15 mouse cellular contexts compared by ENCODE assay signal in genomic region chr8:84792429-84792947, GRCm38 (mm10). TPM values are rescaled to one million over a fixed set of nuclear protein-coding genes. Genes with fewer than 3 reads are reported as not detected.
A peak's percentile ranks its signal among the peaks of the same experiment; 100 is the strongest.
DNase-seq lines count a peak whose midpoint lies in the region; ATAC-seq and TF ChIP-seq lines count a peak whose summit lies in the region.
"Had no signal": no experiment of that assay in that cellular context is flagged by ENCODE, and none has a peak within 500 bp of the region (broad histone marks: within the 10 kb centered on the region; RNA-seq: fewer than 3 reads in every experiment).

No protein-coding gene starts in this region.

- peaks cover 7% of the 10 kb centered on the region; the same call in 1 of the 2 replicates for H3K36me3 ChIP-seq in forebrain, embryonic 13.5 days (ENCODE audit: poor library complexity, severe bottlenecking)
- H3K36me3 ChIP-seq in forebrain, embryonic 10.5 days (replicated peaks): no peaks in the 10 kb centered on the region; the same call in 1 of the 2 replicates
- H3K36me3 ChIP-seq in hindbrain, embryonic 13.5 days: no peaks in the 10 kb centered on the region
- H3K36me3 ChIP-seq in hindbrain, embryonic 10.5 days: no peaks in the 10 kb centered on the region
- H3K36me3 ChIP-seq in liver, postnatal 0 days (replicated peaks; ENCODE audit: insufficient read depth, low read length): no peaks in the 10 kb centered on the region
- H3K36me3 ChIP-seq in liver, embryonic 11.5 days (ENCODE audit: control insufficient read depth, insufficient read depth, low read length): no peaks in the 10 kb centered on the region
- H3K36me3 ChIP-seq in forebrain, postnatal 0 days (ENCODE audit: insufficient read depth): no peaks in the 10 kb centered on the region
- no peaks in the 10 kb centered on the region for H3K36me3 ChIP-seq in midbrain, embryonic 11.5 days (ENCODE audit: control insufficient read depth, insufficient read depth, low read length)
- H3K36me3 ChIP-seq: liver, embryonic 15.5 days had no signal

- peaks cover 77% of the 10 kb centered on the region for H3K27me3 ChIP-seq in forebrain, embryonic 13.5 days
- peaks cover 100% of the 10 kb centered on the region for H3K27me3 ChIP-seq in forebrain, embryonic 10.5 days (ENCODE audit: poor library complexity, severe bottlenecking)
- H3K27me3 ChIP-seq in hindbrain, embryonic 13.5 days: peaks cover 100% of the 10 kb centered on the region
- peaks cover 100% of the 10 kb centered on the region for H3K27me3 ChIP-seq in hindbrain, embryonic 10.5 days (ENCODE audit: insufficient read depth, poor library complexity, severe bottlenecking)
- peaks cover 9% of the 10 kb centered on the region for H3K27me3 ChIP-seq in liver, postnatal 0 days (ENCODE audit: insufficient read depth, low read length)
- peaks cover 88% of the 10 kb centered on the region for H3K27me3 ChIP-seq in liver, embryonic 11.5 days (replicated peaks; ENCODE audit: control insufficient read depth, insufficient read depth, low read length)
- H3K27me3 ChIP-seq in forebrain, postnatal 0 days (ENCODE audit: insufficient read depth, low read length): no peaks in the 10 kb centered on the region
- H3K27me3 ChIP-seq in midbrain, embryonic 11.5 days (ENCODE audit: control insufficient read depth, insufficient read depth, low read length): peaks cover 90% of the 10 kb centered on the region

- DNase-seq in forebrain, embryonic 10.5 days (ENCODE audit: extremely low spot score, low spot score): no peak
- no peak for DNase-seq in hindbrain, embryonic 10.5 days (ENCODE audit: low spot score)
- no peak for DNase-seq in liver, postnatal 0 days
- no peak for DNase-seq in liver, embryonic 11.5 days (ENCODE audit: low spot score)
- no peak for DNase-seq in forebrain, postnatal 0 days
- no peak for DNase-seq in midbrain, embryonic 11.5 days (ENCODE audit: low spot score, missing footprints)
- DNase-seq: lung, postnatal 14 days; retina, postnatal 1 day; thymus, postnatal 36 days had no signal

- H3K9me3 ChIP-seq in forebrain, embryonic 13.5 days (replicated peaks): no peaks in the 10 kb centered on the region
- H3K9me3 ChIP-seq in forebrain, embryonic 10.5 days: no peaks in the 10 kb centered on the region
- no peaks in the 10 kb centered on the region for H3K9me3 ChIP-seq in hindbrain, embryonic 13.5 days
- H3K9me3 ChIP-seq in hindbrain, embryonic 10.5 days: no peaks in the 10 kb centered on the region
- no peaks in the 10 kb centered on the region for H3K9me3 ChIP-seq in liver, postnatal 0 days (ENCODE audit: low read length)
- H3K9me3 ChIP-seq in liver, embryonic 11.5 days (ENCODE audit: control insufficient read depth, low read length): no peaks in the 10 kb centered on the region
- H3K9me3 ChIP-seq in forebrain, postnatal 0 days (ENCODE audit: low read length): no peaks in the 10 kb centered on the region
- no peaks in the 10 kb centered on the region for H3K9me3 ChIP-seq in midbrain, embryonic 11.5 days (ENCODE audit: control insufficient read depth, low read length)
- H3K9me3 ChIP-seq: G1E; liver, embryonic 15.5 days had no signal

- TF ChIP-seq CTCF in liver, postnatal 0 days (IDR thresholded peaks at IDR 0.05; ENCODE audit: low read depth): no peak
- no peak for TF ChIP-seq CTCF in forebrain, postnatal 0 days (IDR thresholded peaks at IDR 0.05; ENCODE audit: low read depth)

- WGBS in forebrain, embryonic 13.5 days: 66% methylated on average over 12 of the region's 12 CpGs
- 76% methylated on average over 12 of the region's 12 CpGs for WGBS in forebrain, embryonic 10.5 days
- WGBS in hindbrain, embryonic 13.5 days: 81% methylated on average over 12 of the region's 12 CpGs
- 75% methylated on average over 12 of the region's 12 CpGs for WGBS in hindbrain, embryonic 10.5 days
- WGBS in liver, postnatal 0 days (ENCODE audit: insufficient replicate concordance): 81% methylated on average over 12 of the region's 12 CpGs
- WGBS in liver, embryonic 11.5 days: 75% methylated on average over 12 of the region's 12 CpGs
- WGBS in forebrain, postnatal 0 days: 66% methylated on average over 12 of the region's 12 CpGs
- WGBS in midbrain, embryonic 11.5 days: 71% methylated on average over 12 of the region's 12 CpGs

- ATAC-seq in forebrain, embryonic 13.5 days: no peak
- no peak for ATAC-seq in hindbrain, embryonic 13.5 days (ENCODE audit: low FRiP score)
- ATAC-seq in liver, postnatal 0 days: peak; percentile 58; the same call in 1 of the 2 replicates
- ATAC-seq in liver, embryonic 11.5 days (replicated peaks; ENCODE audit: low FRiP score): no peak
- no peak for ATAC-seq in forebrain, postnatal 0 days
- ATAC-seq in midbrain, embryonic 11.5 days (ENCODE audit: low FRiP score): no peak
- ATAC-seq: intestine, embryonic 16.5 days had no signal

- H3K27ac ChIP-seq in forebrain, embryonic 13.5 days: peak overlapping the region; percentile 98
- no peak overlapping the region for H3K27ac ChIP-seq in forebrain, embryonic 10.5 days
- no peak overlapping the region for H3K27ac ChIP-seq in hindbrain, embryonic 13.5 days
- H3K27ac ChIP-seq in hindbrain, embryonic 10.5 days: no peak overlapping the region
- H3K27ac ChIP-seq in liver, postnatal 0 days (ENCODE audit: low read depth): no peak overlapping the region
- no peak overlapping the region for H3K27ac ChIP-seq in liver, embryonic 11.5 days (ENCODE audit: low read depth, low read length)
- H3K27ac ChIP-seq in forebrain, postnatal 0 days (ENCODE audit: low read depth, low read length): peak overlapping the region; percentile 98
- no peak overlapping the region for H3K27ac ChIP-seq in midbrain, embryonic 11.5 days (ENCODE audit: low read depth, low read length)
- H3K27ac ChIP-seq: kidney, postnatal 0 days; liver, embryonic 15.5 days had no signal

- no peak overlapping the region for H3K9ac ChIP-seq in forebrain, embryonic 13.5 days
- H3K9ac ChIP-seq in hindbrain, embryonic 13.5 days: 0 out of 2 replicates have a peak overlapping the region, but pooled peaks have one; percentile 13
- H3K9ac ChIP-seq in liver, postnatal 0 days (replicated peaks): no peak overlapping the region
- H3K9ac ChIP-seq in liver, embryonic 11.5 days (ENCODE audit: low read depth, low read length): no peak overlapping the region
- no peak overlapping the region for H3K9ac ChIP-seq in forebrain, postnatal 0 days
- no peak overlapping the region for H3K9ac ChIP-seq in midbrain, embryonic 11.5 days (ENCODE audit: low read length)
- H3K9ac ChIP-seq: liver, embryonic 15.5 days had no signal

- H3K4me3 ChIP-seq in forebrain, embryonic 13.5 days: no peak overlapping the region
- H3K4me3 ChIP-seq in forebrain, embryonic 10.5 days: no peak overlapping the region
- no peak overlapping the region for H3K4me3 ChIP-seq in hindbrain, embryonic 13.5 days
- H3K4me3 ChIP-seq in hindbrain, embryonic 10.5 days: no peak overlapping the region
- no peak overlapping the region for H3K4me3 ChIP-seq in liver, postnatal 0 days (ENCODE audit: low read depth, low read length)
- H3K4me3 ChIP-seq in liver, embryonic 11.5 days (ENCODE audit: low read depth, low read length): no peak overlapping the region
- no peak overlapping the region for H3K4me3 ChIP-seq in forebrain, postnatal 0 days (ENCODE audit: low read depth, low read length)
- H3K4me3 ChIP-seq in midbrain, embryonic 11.5 days (ENCODE audit: low read depth, low read length): no peak overlapping the region
- H3K4me3 ChIP-seq: liver, embryonic 15.5 days had no signal

- peaks cover 94% of the 10 kb centered on the region for H3K4me1 ChIP-seq in forebrain, embryonic 13.5 days
- H3K4me1 ChIP-seq in forebrain, embryonic 10.5 days: peaks cover 18% of the 10 kb centered on the region
- peaks cover 82% of the 10 kb centered on the region for H3K4me1 ChIP-seq in hindbrain, embryonic 13.5 days (replicated peaks)
- H3K4me1 ChIP-seq in hindbrain, embryonic 10.5 days (replicated peaks): peaks cover 5% of the 10 kb centered on the region; the same call in 1 of the 2 replicates
- H3K4me1 ChIP-seq in liver, postnatal 0 days (ENCODE audit: insufficient read depth): peaks cover 4% of the 10 kb centered on the region; the same call in 1 of the 2 replicates
- H3K4me1 ChIP-seq in liver, embryonic 11.5 days (replicated peaks; ENCODE audit: control insufficient read depth, insufficient read depth, low read length): no peaks in the 10 kb centered on the region
- peaks cover 37% of the 10 kb centered on the region for H3K4me1 ChIP-seq in forebrain, postnatal 0 days (ENCODE audit: insufficient read depth)
- H3K4me1 ChIP-seq in midbrain, embryonic 11.5 days (ENCODE audit: control insufficient read depth, insufficient read depth, low read length): no peaks in the 10 kb centered on the region

- no peak for TF ChIP-seq EP300 in liver, postnatal 0 days (IDR thresholded peaks at IDR 0.05; ENCODE audit: low read depth)

- peak overlapping the region; percentile 53; the same call in 1 of the 2 replicates for H3K4me2 ChIP-seq in forebrain, embryonic 13.5 days
- H3K4me2 ChIP-seq in hindbrain, embryonic 13.5 days: no peak overlapping the region
- H3K4me2 ChIP-seq in liver, postnatal 0 days (ENCODE audit: low read depth, low read length): no peak overlapping the region
- no peak overlapping the region for H3K4me2 ChIP-seq in liver, embryonic 11.5 days
- H3K4me2 ChIP-seq in forebrain, postnatal 0 days (ENCODE audit: low read depth): no peak overlapping the region
- H3K4me2 ChIP-seq in midbrain, embryonic 11.5 days: no peak overlapping the region
- H3K4me2 ChIP-seq: liver, embryonic 15.5 days had no signal

RNA-seq across cellular contexts. Expression of gene Nfix, which starts 7.7 kb away (rescaled TPM):
- polyA plus RNA-seq in forebrain, embryonic 13.5 days (2015; fragmentation: Nextera tagmentation; extraction: Ambion mirVana): 127 and 145 TPM in 2 replicates
- polyA plus RNA-seq in forebrain, embryonic 10.5 days (2016; fragmentation: Nextera tagmentation; extraction: Ambion mirVana): 0.46 and 1.8 TPM in 2 replicates
- 35.3 and 44.1 TPM in 2 replicates for polyA plus RNA-seq in hindbrain, embryonic 13.5 days (2015; fragmentation: Nextera tagmentation; extraction: Ambion mirVana)
- 0.07 and 0.29 TPM in 2 replicates for polyA plus RNA-seq in hindbrain, embryonic 10.5 days (2016; fragmentation: Nextera tagmentation; extraction: Ambion mirVana)
- 4.7 and 5.4 TPM in 2 replicates for polyA plus RNA-seq in liver, postnatal 0 days (2015; fragmentation: Nextera tagmentation; extraction: Ambion mirVana)
- 5.0 and 7.1 TPM in 2 replicates for polyA plus RNA-seq in liver, embryonic 11.5 days (2014; fragmentation: Nextera tagmentation; extraction: Ambion mirVana)
- 111 and 116 TPM in 2 replicates for total RNA-seq in forebrain, postnatal 0 days (2014; rRNA removed)
- polyA plus RNA-seq in forebrain, postnatal 0 days (2015; fragmentation: Nextera tagmentation; extraction: Ambion mirVana): 347 and 376 TPM in 2 replicates
- polyA plus RNA-seq in midbrain, embryonic 11.5 days (2014; fragmentation: Nextera tagmentation; extraction: Ambion mirVana): 2.2 and 2.5 TPM in 2 replicates

RNA-seq across cellular contexts. Expression of gene Dand5, which starts 30.1 kb away (rescaled TPM):
- 7.3 and 8.2 TPM in 2 replicates for polyA plus RNA-seq in forebrain, embryonic 13.5 days (2015; fragmentation: Nextera tagmentation; extraction: Ambion mirVana)
- polyA plus RNA-seq in forebrain, embryonic 10.5 days (2016; fragmentation: Nextera tagmentation; extraction: Ambion mirVana): 2.9 and 3.5 TPM in 2 replicates
- 10.8 and 11.5 TPM in 2 replicates for polyA plus RNA-seq in hindbrain, embryonic 13.5 days (2015; fragmentation: Nextera tagmentation; extraction: Ambion mirVana)
- polyA plus RNA-seq in hindbrain, embryonic 10.5 days (2016; fragmentation: Nextera tagmentation; extraction: Ambion mirVana): 3.8 and 5.5 TPM in 2 replicates
- 2.4 and 2.5 TPM in 2 replicates for polyA plus RNA-seq in liver, postnatal 0 days (2015; fragmentation: Nextera tagmentation; extraction: Ambion mirVana)
- polyA plus RNA-seq in liver, embryonic 11.5 days (2014; fragmentation: Nextera tagmentation; extraction: Ambion mirVana): 4.5 and 4.9 TPM in 2 replicates
- total RNA-seq in forebrain, postnatal 0 days (2014; rRNA removed): 4.7 and 6.9 TPM in 2 replicates
- 8.2 and 10.0 TPM in 2 replicates for polyA plus RNA-seq in forebrain, postnatal 0 days (2015; fragmentation: Nextera tagmentation; extraction: Ambion mirVana)
- polyA plus RNA-seq in midbrain, embryonic 11.5 days (2014; fragmentation: Nextera tagmentation; extraction: Ambion mirVana): 3.9 and 4.6 TPM in 2 replicates

RNA-seq across cellular contexts. Expression of gene Gadd45gip1, which starts 38.8 kb away (rescaled TPM):
- 42.6 and 47.0 TPM in 2 replicates for polyA plus RNA-seq in forebrain, embryonic 13.5 days (2015; fragmentation: Nextera tagmentation; extraction: Ambion mirVana)
- 49.1 and 49.6 TPM in 2 replicates for polyA plus RNA-seq in forebrain, embryonic 10.5 days (2016; fragmentation: Nextera tagmentation; extraction: Ambion mirVana)
- polyA plus RNA-seq in hindbrain, embryonic 13.5 days (2015; fragmentation: Nextera tagmentation; extraction: Ambion mirVana): 37.3 and 37.8 TPM in 2 replicates
- 43.7 and 45.8 TPM in 2 replicates for polyA plus RNA-seq in hindbrain, embryonic 10.5 days (2016; fragmentation: Nextera tagmentation; extraction: Ambion mirVana)
- polyA plus RNA-seq in liver, postnatal 0 days (2015; fragmentation: Nextera tagmentation; extraction: Ambion mirVana): 31.9 and 34.9 TPM in 2 replicates
- 87.8 and 90.6 TPM in 2 replicates for polyA plus RNA-seq in liver, embryonic 11.5 days (2014; fragmentation: Nextera tagmentation; extraction: Ambion mirVana)
- 24.7 and 28.7 TPM in 2 replicates for total RNA-seq in forebrain, postnatal 0 days (2014; rRNA removed)
- 36.7 and 40.8 TPM in 2 replicates for polyA plus RNA-seq in forebrain, postnatal 0 days (2015; fragmentation: Nextera tagmentation; extraction: Ambion mirVana)
- polyA plus RNA-seq in midbrain, embryonic 11.5 days (2014; fragmentation: Nextera tagmentation; extraction: Ambion mirVana): 37.3 and 37.8 TPM in 2 replicates

RNA-seq across cellular contexts. Expression of gene Rad23a, which starts 48.0 kb away (rescaled TPM):
- 93.9 and 114 TPM in 2 replicates for polyA plus RNA-seq in forebrain, embryonic 13.5 days (2015; fragmentation: Nextera tagmentation; extraction: Ambion mirVana)
- polyA plus RNA-seq in forebrain, embryonic 10.5 days (2016; fragmentation: Nextera tagmentation; extraction: Ambion mirVana): 130 and 137 TPM in 2 replicates
- polyA plus RNA-seq in hindbrain, embryonic 13.5 days (2015; fragmentation: Nextera tagmentation; extraction: Ambion mirVana): 83.2 and 85.5 TPM in 2 replicates
- 115 TPM in 2 replicates for polyA plus RNA-seq in hindbrain, embryonic 10.5 days (2016; fragmentation: Nextera tagmentation; extraction: Ambion mirVana)
- polyA plus RNA-seq in liver, postnatal 0 days (2015; fragmentation: Nextera tagmentation; extraction: Ambion mirVana): 154 and 164 TPM in 2 replicates
- polyA plus RNA-seq in liver, embryonic 11.5 days (2014; fragmentation: Nextera tagmentation; extraction: Ambion mirVana): 188 and 191 TPM in 2 replicates
- 32.2 and 55.3 TPM in 2 replicates for total RNA-seq in forebrain, postnatal 0 days (2014; rRNA removed)
- 63.5 and 77.4 TPM in 2 replicates for polyA plus RNA-seq in forebrain, postnatal 0 days (2015; fragmentation: Nextera tagmentation; extraction: Ambion mirVana)
- 87.7 and 100 TPM in 2 replicates for polyA plus RNA-seq in midbrain, embryonic 11.5 days (2014; fragmentation: Nextera tagmentation; extraction: Ambion mirVana)

RNA-seq across cellular contexts. Expression of gene Calr, which starts 54.2 kb away (rescaled TPM):
- polyA plus RNA-seq in forebrain, embryonic 13.5 days (2015; fragmentation: Nextera tagmentation; extraction: Ambion mirVana): 549 and 569 TPM in 2 replicates
- 735 and 764 TPM in 2 replicates for polyA plus RNA-seq in forebrain, embryonic 10.5 days (2016; fragmentation: Nextera tagmentation; extraction: Ambion mirVana)
- 646 and 672 TPM in 2 replicates for polyA plus RNA-seq in hindbrain, embryonic 13.5 days (2015; fragmentation: Nextera tagmentation; extraction: Ambion mirVana)
- polyA plus RNA-seq in hindbrain, embryonic 10.5 days (2016; fragmentation: Nextera tagmentation; extraction: Ambion mirVana): 783 and 812 TPM in 2 replicates
- 331 and 375 TPM in 2 replicates for polyA plus RNA-seq in liver, postnatal 0 days (2015; fragmentation: Nextera tagmentation; extraction: Ambion mirVana)
- 860 and 893 TPM in 2 replicates for polyA plus RNA-seq in liver, embryonic 11.5 days (2014; fragmentation: Nextera tagmentation; extraction: Ambion mirVana)
- 470 and 505 TPM in 2 replicates for total RNA-seq in forebrain, postnatal 0 days (2014; rRNA removed)
- polyA plus RNA-seq in forebrain, postnatal 0 days (2015; fragmentation: Nextera tagmentation; extraction: Ambion mirVana): 354 and 405 TPM in 2 replicates
- polyA plus RNA-seq in midbrain, embryonic 11.5 days (2014; fragmentation: Nextera tagmentation; extraction: Ambion mirVana): 708 and 747 TPM in 2 replicates

Comparison
In these comparisons a context has a peak if more than half of its experiments do, and no peak if none do; other contexts are left out.
1. H3K27ac ChIP-seq: peak in forebrain, embryonic 13.5 days (single experiment) and forebrain, postnatal 0 days (single experiment); none in forebrain, embryonic 10.5 days (single experiment), hindbrain, embryonic 13.5 days (single experiment), hindbrain, embryonic 10.5 days (single experiment), liver, postnatal 0 days (single experiment), liver, embryonic 11.5 days (single experiment) and midbrain, embryonic 11.5 days (single experiment).